Mouse (Mus musculus) neural tube, embryonic 11.5 days (tissue): ENCODE results near the gene Hist1h2ba. TPM values are rescaled to one million over a fixed set of nuclear protein-coding genes. Genes with fewer than 3 reads are reported as not detected.

Experiments used
- ATAC-seq: fragments of 200-750 bp; cut with Nextera tagmentation; 2 replicates; pipeline ENCODE4 v1.8.0; 2017; ENCODE audit warnings: moderate number of reproducible peaks, mild to moderate bottlenecking, moderate TSS enrichment, moderate library complexity; ENCODE audit not compliant: insufficient read depth, low FRiP score, low TSS enrichment
- DNase-seq: peaks from one replicate; pipeline ENCODE4 v3.0.0-alpha.2; 2015; ENCODE audit warnings: low spot score
- H3K27ac ChIP-seq: fragments of 300-500 bp; sonication (generic); 2 replicates; pipeline ENCODE4 v1.5.1; 2014; ENCODE audit warnings: low read depth, mild to moderate bottlenecking, low read length
- H3K27me3 ChIP-seq: fragments of 300-500 bp; sonication (generic); 2 replicates; pipeline ENCODE4 v1.6.1; 2014; ENCODE audit warnings: mild to moderate bottlenecking, low read length, mixed read lengths; ENCODE audit not compliant: control insufficient read depth, insufficient read depth
- H3K36me3 ChIP-seq: fragments of 300-500 bp; sonication (generic); 2 replicates; pipeline ENCODE4 v1.6.1; 2014; ENCODE audit warnings: mild to moderate bottlenecking, low read length, moderate library complexity, mixed read lengths; ENCODE audit not compliant: control insufficient read depth, insufficient read depth
- H3K4me1 ChIP-seq: fragments of 300-500 bp; sonication (generic); 2 replicates; pipeline ENCODE4 v1.6.1; 2014; ENCODE audit warnings: low read length, mixed read lengths; ENCODE audit not compliant: control insufficient read depth, insufficient read depth
- H3K4me2 ChIP-seq: fragments of 300-500 bp; sonication (generic); 2 replicates; pipeline ENCODE4 v1.6.1; 2014; ENCODE audit warnings: low read depth, mild to moderate bottlenecking, moderate library complexity
- H3K4me3 ChIP-seq: fragments of 300-500 bp; sonication (generic); 2 replicates; pipeline ENCODE4 v1.5.1; 2014; ENCODE audit warnings: low read depth, low read length
- H3K9ac ChIP-seq: fragments of 300-500 bp; sonication (generic); 2 replicates; pipeline ENCODE4 v1.6.1; 2014; ENCODE audit warnings: mild to moderate bottlenecking, low read length
- H3K9me3 ChIP-seq: fragments of 300-500 bp; sonication (generic); 2 replicates; pipeline ENCODE4 v1.6.1; 2016; ENCODE audit warnings: low read length; ENCODE audit not compliant: control insufficient read depth
- WGBS: fragments of 180-500 bp; shearing (Covaris S2); extraction: QIAGEN DNeasy Blood & Tissue Kit; methylation state at CpG from one replicate; pipeline ENCODE4 v1.1.7; 2014; 5-methylcytosine and 5-hydroxymethylcytosine counted together
- microRNA-seq: library from miRNA; unstranded; fragments of <30 nt; microRNA quantifications from one replicate; pipeline ENCODE4, GENCODE M21; 2016
- polyA plus RNA-seq: library from polyadenylated mRNA; unstranded; fragments of >200 nt; fragmentation: Nextera tagmentation; extraction: Ambion mirVana; gene quantifications from 2 replicates; pipeline ENCODE4 v1.2.1, GENCODE M21; 2014

The Hist1h2ba gene
- polyA plus RNA-seq, 1 experiment from 2014 or later: not detected

DNA sequence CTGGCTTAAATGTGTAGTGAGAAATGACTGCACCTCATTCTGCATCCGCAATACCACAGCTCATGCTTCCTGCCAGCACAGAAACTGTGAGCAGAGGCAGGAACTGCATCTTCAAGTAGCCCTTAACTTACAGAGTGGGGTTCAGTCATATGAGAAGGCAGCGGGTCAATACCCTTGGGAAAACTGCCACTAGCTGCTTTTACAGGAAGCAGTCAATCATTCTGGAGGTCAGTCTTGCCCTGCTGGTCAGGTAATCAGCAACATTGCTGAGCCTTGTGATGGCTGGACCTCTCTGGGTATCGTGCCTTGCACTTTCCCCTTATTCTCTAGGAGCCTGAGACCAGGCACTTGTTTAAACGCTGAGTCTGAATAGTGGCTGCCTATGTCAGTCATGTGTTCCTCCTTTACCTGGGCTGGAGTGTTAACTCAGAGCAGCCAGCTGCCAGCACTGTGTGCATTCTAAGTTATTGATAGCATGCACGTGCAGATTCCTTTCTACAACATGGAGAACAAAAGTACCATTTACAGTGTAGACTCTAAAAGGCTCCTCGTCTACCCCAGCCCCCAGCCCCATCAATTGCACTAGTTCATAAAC, 44.8 kb downstream of the Hist1h2ba start:
- no peaks in the 10 kb centered on the region for H3K9me3 ChIP-seq
- no peak overlapping the region for H3K4me3 ChIP-seq
- H3K36me3 ChIP-seq: no peaks in the 10 kb centered on the region
- 58% methylated on average over 6 of the region's 6 CpGs for WGBS
- no peaks in the 10 kb centered on the region for H3K27me3 ChIP-seq
- ATAC-seq (no peak), DNase-seq (peak; percentile 14)
- H3K4me1 ChIP-seq: peaks cover 3% of the 10 kb centered on the region
- no peak overlapping the region for H3K27ac ChIP-seq
- no peak overlapping the region for H3K4me2 ChIP-seq
- H3K9ac ChIP-seq: no peak overlapping the region

- Histone ChIP-seq H3K9me3 (no peaks in the 10 kb centered on the region), H3K36me3 (no peaks in the 10 kb centered on the region), H3K27me3 (no peaks in the 10 kb centered on the region), H3K4me2 (no peak overlapping the region), H3K9ac (no peak overlapping the region), H3K4me1 (peaks cover 3% of the 10 kb centered on the region; the same call in 1 of the 2 replicates), H3K27ac (no peak overlapping the region), H3K4me3 (no peak overlapping the region)
- ATAC-seq (no peak), DNase-seq (no peak)
- 82% methylated on average over 3 of the region's 3 CpGs for WGBS
Observed at GRCm38 (mm10) chr13:23887026-23887725, 46.8 kb downstream of the Hist1h2ba start.

DNA sequence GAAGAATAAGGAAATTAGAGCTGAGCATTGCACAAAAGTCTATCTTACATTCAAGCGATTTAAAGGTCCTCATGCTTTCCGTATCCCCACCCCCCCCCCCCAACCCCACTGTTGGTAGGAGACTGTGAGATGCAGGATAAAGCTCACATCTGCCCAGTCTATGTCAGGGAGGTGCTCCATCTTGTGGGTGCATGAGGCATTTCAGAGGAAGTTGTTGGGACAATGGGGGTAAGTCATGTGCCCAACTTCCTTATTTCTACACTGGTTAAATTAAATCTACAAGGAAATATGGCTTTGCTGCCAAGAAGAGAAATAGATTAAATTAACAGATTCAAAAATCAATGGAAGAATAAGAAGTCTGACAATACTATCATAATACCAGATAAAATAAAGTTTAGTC, 48.4 kb downstream of the Hist1h2ba start:
- Histone ChIP-seq H3K4me2 (no peak overlapping the region), H3K27ac (no peak overlapping the region), H3K9ac (no peak overlapping the region), H3K9me3 (no peaks in the 10 kb centered on the region), H3K4me1 (peaks cover 3% of the 10 kb centered on the region; the same call in 1 of the 2 replicates), H3K36me3 (no peaks in the 10 kb centered on the region), H3K4me3 (no peak overlapping the region), H3K27me3 (no peaks in the 10 kb centered on the region)
- DNase-seq: peak; percentile 27
- ATAC-seq: no peak
- WGBS: 40% methylated on average over 2 of the region's 2 CpGs

Small RNAs within 50 kb of the gene (microRNA-seq; reads per million reads assigned to microRNA genes)
- not detected for gene Gm44344

Other genes with a start within 250 kb of the Hist1h2ba start
- 21.3 and 22.2 TPM in 2 replicates for gene Hist1h2bc, start 250.0 kb downstream of the Hist1h2ba start, polyA plus RNA-seq
- not detected in 2 replicates for gene Hist1h1t, start 238.3 kb downstream of the Hist1h2ba start, polyA plus RNA-seq
- gene Hist1h4c, start 235.7 kb downstream of the Hist1h2ba start, polyA plus RNA-seq: 4.1 and 5.2 TPM in 2 replicates
- 3.2 and 3.3 TPM in 2 replicates for gene Hfe, start 223.3 kb downstream of the Hist1h2ba start, polyA plus RNA-seq
- 12.2 and 15.3 TPM in 2 replicates for gene Hist1h1c, start 195.3 kb downstream of the Hist1h2ba start, polyA plus RNA-seq
- 8.3 and 10.6 TPM in 2 replicates for gene Hist1h3c, start 188.6 kb downstream of the Hist1h2ba start, polyA plus RNA-seq
- gene Hist1h2bb, start 187.4 kb downstream of the Hist1h2ba start, polyA plus RNA-seq: 2.4 and 2.9 TPM in 2 replicates
- 33.1 and 47.3 TPM in 2 replicates for gene Hist1h2ab, start 183.0 kb downstream of the Hist1h2ba start, polyA plus RNA-seq
- gene Hist1h3b, start 181.9 kb downstream of the Hist1h2ba start, polyA plus RNA-seq: 6.2 and 8.4 TPM in 2 replicates
- 4.3 and 9.0 TPM in 2 replicates for gene Hist1h4b, start 177.1 kb downstream of the Hist1h2ba start, polyA plus RNA-seq
- gene Hist1h4a, start 172.9 kb downstream of the Hist1h2ba start, polyA plus RNA-seq: not detected in 2 replicates
- gene Hist1h3a, start 171.8 kb downstream of the Hist1h2ba start, polyA plus RNA-seq: 2.3 and 4.3 TPM in 2 replicates
- 1.1 and 3.6 TPM in 2 replicates for gene Hist1h1a, start 170.5 kb downstream of the Hist1h2ba start, polyA plus RNA-seq
- gene Trim38, start 164.2 kb downstream of the Hist1h2ba start, polyA plus RNA-seq: not detected in 2 replicates
- gene Slc17a2, start 127.2 kb downstream of the Hist1h2ba start, polyA plus RNA-seq: not detected in 2 replicates
- gene Slc17a3, start 94.7 kb downstream of the Hist1h2ba start, polyA plus RNA-seq: not detected in 2 replicates
- not detected in 2 replicates for gene Slc17a1, start 66.4 kb downstream of the Hist1h2ba start, polyA plus RNA-seq
- gene Slc17a4, start 19.1 kb downstream of the Hist1h2ba start, polyA plus RNA-seq: 0.49 and 0.64 TPM in 2 replicates
- not detected in 2 replicates for gene Hist1h2aa, start 306 bp upstream of the Hist1h2ba start, polyA plus RNA-seq
- gene Scgn, start 57.1 kb upstream of the Hist1h2ba start, polyA plus RNA-seq: 0.45 and 0.73 TPM in 2 replicates